In the genomic region with DNA sequence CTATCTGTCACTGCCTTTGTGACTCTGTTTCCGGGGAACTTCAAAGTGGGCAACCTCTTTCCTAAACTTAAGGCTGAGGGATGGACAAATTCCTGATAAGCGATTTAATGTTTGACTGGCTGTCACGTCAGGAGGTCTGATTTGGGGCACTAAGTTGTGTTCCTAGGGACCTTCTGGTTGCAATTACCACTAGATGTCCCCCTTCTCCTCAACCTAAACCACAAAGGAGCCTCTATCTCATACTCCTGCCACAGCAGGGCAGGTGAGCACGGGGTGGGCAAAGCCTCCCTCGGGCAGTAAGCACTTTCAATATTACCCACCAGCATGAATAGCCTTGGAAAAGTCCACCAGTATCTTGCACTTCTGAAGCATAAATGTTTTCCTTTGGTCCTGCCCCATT, we compare ENCODE assay signal across 13 mouse cellular contexts.
A peak's percentile ranks its signal among the peaks of the same experiment; 100 is the strongest.
DNase-seq lines count a peak whose midpoint lies in the region; ATAC-seq and TF ChIP-seq lines count a peak whose summit lies in the region.
"Had no signal": no experiment of that assay in that cellular context is flagged by ENCODE, and none has a peak within 500 bp of the region (broad histone marks: within the 10 kb centered on the region; RNA-seq: fewer than 3 reads in every experiment).

No protein-coding gene starts in this region.

- WGBS in kidney, postnatal 0 days: 40% methylated on average over 5 of the region's 5 CpGs
- WGBS in stomach, postnatal 0 days: 43% methylated on average over 5 of the region's 5 CpGs

- H3K4me3 ChIP-seq in kidney, postnatal 0 days (replicated peaks; ENCODE audit: low read depth, low read length): no peak overlapping the region
- H3K4me3 ChIP-seq in megakaryocyte, embryonic 14.5 days (replicated peaks): peak overlapping the region; percentile 42
- H3K4me3 ChIP-seq in stomach, postnatal 0 days (ENCODE audit: low read depth, low read length): no peak overlapping the region
- H3K4me3 ChIP-seq: heart, embryonic 15.5 days; stomach, embryonic 15.5 days had no signal

- H3K27me3 ChIP-seq in kidney, postnatal 0 days (ENCODE audit: insufficient read depth, low read length): no peaks in the 10 kb centered on the region
- no peaks in the 10 kb centered on the region for H3K27me3 ChIP-seq in megakaryocyte, embryonic 14.5 days (replicated peaks)
- no peaks in the 10 kb centered on the region for H3K27me3 ChIP-seq in stomach, postnatal 0 days (ENCODE audit: control insufficient read depth, insufficient read depth, low read length)
- H3K27me3 ChIP-seq: heart, embryonic 15.5 days; stomach, embryonic 15.5 days had no signal

- DNase-seq in embryo, embryonic 10 days (ENCODE audit: low spot score): peak; percentile 28
- no peak for DNase-seq in embryo, embryonic 9.5 days (ENCODE audit: extremely low spot score)
- DNase-seq in kidney, postnatal 0 days (ENCODE audit: low spot score): peak; percentile 48
- DNase-seq in kidney, postnatal 25 days: no peak
- DNase-seq in stomach, postnatal 0 days (ENCODE audit: low spot score): peak; percentile 19
- no peak for DNase-seq in gastrocnemius, adult 8-10 months (ENCODE audit: low spot score in 2 of 2)
- DNase-seq: cerebellum, adult 18-20 months; layer of hippocampus, postnatal 36 days; right cerebral cortex, adult 18-20 months had no signal

- H3K36me3 ChIP-seq in kidney, postnatal 0 days (ENCODE audit: insufficient read depth, low read length): no peaks in the 10 kb centered on the region
- peaks cover 4% of the 10 kb centered on the region for H3K36me3 ChIP-seq in megakaryocyte, embryonic 14.5 days (replicated peaks; ENCODE audit: low read length)
- no peaks in the 10 kb centered on the region for H3K36me3 ChIP-seq in stomach, postnatal 0 days (ENCODE audit: control insufficient read depth, insufficient read depth, low read length)
- H3K36me3 ChIP-seq: heart, embryonic 15.5 days; stomach, embryonic 15.5 days had no signal

- no peak overlapping the region for H3K27ac ChIP-seq in kidney, postnatal 0 days
- H3K27ac ChIP-seq in stomach, postnatal 0 days (replicated peaks): no peak overlapping the region
- H3K27ac ChIP-seq: heart, embryonic 15.5 days; stomach, embryonic 15.5 days had no signal

- no peak overlapping the region for H3K9ac ChIP-seq in kidney, postnatal 0 days (ENCODE audit: low read depth, low read length)
- H3K9ac ChIP-seq in stomach, postnatal 0 days (ENCODE audit: low read length): no peak overlapping the region
- H3K9ac ChIP-seq: heart, embryonic 15.5 days; stomach, embryonic 15.5 days had no signal

- TF ChIP-seq CTCF in kidney, postnatal 0 days (IDR thresholded peaks at IDR 0.05; ENCODE audit: low read depth): peak; percentile 65
- TF ChIP-seq CTCF in stomach, postnatal 0 days (IDR thresholded peaks at IDR 0.05; ENCODE audit: low read depth): peak; percentile 68

- no peaks in the 10 kb centered on the region; the same call in 1 of the 2 replicates for H3K9me3 ChIP-seq in kidney, postnatal 0 days (replicated peaks; ENCODE audit: low read length)
- H3K9me3 ChIP-seq in megakaryocyte, embryonic 14.5 days: peaks cover 5% of the 10 kb centered on the region
- no peaks in the 10 kb centered on the region for H3K9me3 ChIP-seq in stomach, postnatal 0 days (ENCODE audit: control insufficient read depth, low read length)
- H3K9me3 ChIP-seq: heart, embryonic 15.5 days; stomach, embryonic 15.5 days had no signal

- no peak overlapping the region for H3K4me2 ChIP-seq in kidney, postnatal 0 days (ENCODE audit: low read length)
- H3K4me2 ChIP-seq in stomach, postnatal 0 days (replicated peaks; ENCODE audit: low read depth): no peak overlapping the region
- H3K4me2 ChIP-seq: heart, embryonic 15.5 days; stomach, embryonic 15.5 days had no signal

- ATAC-seq in kidney, postnatal 0 days (replicated peaks; ENCODE audit: low FRiP score, low read depth): no peak
- ATAC-seq in megakaryocyte, adult 5-6 weeks (ENCODE audit: poor library complexity, severe bottlenecking): no peak
- no peak for ATAC-seq in stomach, postnatal 0 days (ENCODE audit: low FRiP score, low TSS enrichment)

- no peaks in the 10 kb centered on the region for H3K4me1 ChIP-seq in kidney, postnatal 0 days (replicated peaks; ENCODE audit: insufficient read depth, low read length)
- H3K4me1 ChIP-seq in megakaryocyte, embryonic 14.5 days: peaks cover 48% of the 10 kb centered on the region
- H3K4me1 ChIP-seq in stomach, postnatal 0 days (replicated peaks; ENCODE audit: control insufficient read depth, insufficient read depth): no peaks in the 10 kb centered on the region
- H3K4me1 ChIP-seq: stomach, embryonic 15.5 days had no signal

- TF ChIP-seq EP300 in stomach, postnatal 0 days (optimal IDR thresholded peaks at IDR 0.05): no peak

Comparison
In these comparisons a context has a peak if more than half of its experiments do, and no peak if none do; other contexts are left out.
1. DNase-seq: peak in embryo, embryonic 10 days (single experiment), kidney, postnatal 0 days (single experiment) and stomach, postnatal 0 days (single experiment); none in embryo, embryonic 9.5 days (single experiment), kidney, postnatal 25 days (0 of 2) and gastrocnemius, adult 8-10 months (0 of 2).